Mouse (Mus musculus) kidney, embryonic 14.5 days (tissue): ENCODE data around the gene Mast3. TPM values are rescaled to one million over a fixed set of nuclear protein-coding genes. Genes with fewer than 3 reads are reported as not detected.
A peak's percentile ranks its signal among the peaks of the same experiment; 100 is the strongest.

Experiments
- ATAC-seq: fragments of 200-750 bp; cut with Nextera tagmentation; 2 replicates; pipeline ENCODE4 v1.8.0; 2017; ENCODE audit warnings: moderate number of reproducible peaks, mild to moderate bottlenecking, moderate TSS enrichment, moderate library complexity; ENCODE audit not compliant: low FRiP score, low TSS enrichment
- H3K27ac ChIP-seq: fragments of 300-500 bp; sonication (generic); 2 replicates; pipeline ENCODE4 v1.5.1; 2014; ENCODE audit warnings: low read depth, mild to moderate bottlenecking, low read length, moderate library complexity, mixed read lengths
- H3K27me3 ChIP-seq: fragments of 300-500 bp; sonication (generic); 2 replicates; pipeline ENCODE4 v1.6.1; 2014; ENCODE audit warnings: mild to moderate bottlenecking, low read length; ENCODE audit not compliant: control insufficient read depth, insufficient read depth
- H3K36me3 ChIP-seq: fragments of 300-500 bp; sonication (generic); 2 replicates; pipeline ENCODE4 v1.6.1; 2014; ENCODE audit warnings: low read length, mixed read lengths; ENCODE audit not compliant: control insufficient read depth, insufficient read depth
- H3K4me1 ChIP-seq: fragments of 300-500 bp; sonication (generic); 2 replicates; pipeline ENCODE4 v1.6.1; 2014; ENCODE audit warnings: low read length, mixed read lengths; ENCODE audit not compliant: control insufficient read depth, insufficient read depth
- H3K4me2 ChIP-seq: fragments of 300-500 bp; sonication (generic); replicated peaks from 2 replicates; pipeline ENCODE4 v1.6.1; 2014; ENCODE audit warnings: low read depth, mild to moderate bottlenecking, low read length
- H3K4me3 ChIP-seq: fragments of 300-500 bp; sonication (generic); 2 replicates; pipeline ENCODE4 v1.5.1; 2014; ENCODE audit warnings: mild to moderate bottlenecking, low read length
- H3K9ac ChIP-seq: fragments of 300-500 bp; sonication (generic); 2 replicates; pipeline ENCODE4 v1.6.1; 2014; ENCODE audit warnings: low read depth, mild to moderate bottlenecking, low read length, moderate library complexity
- H3K9me3 ChIP-seq: fragments of 300-500 bp; sonication (generic); 2 replicates; pipeline ENCODE4 v1.6.1; 2016; ENCODE audit warnings: low read length; ENCODE audit not compliant: control insufficient read depth
- WGBS: fragments of 180-500 bp; shearing (Covaris S2); extraction: QIAGEN DNeasy Blood & Tissue Kit; methylation state at CpG from one replicate; pipeline ENCODE4 v1.1.7; 2014; 5-methylcytosine and 5-hydroxymethylcytosine counted together
- polyA plus RNA-seq: library from polyadenylated mRNA; unstranded; fragments of >200 nt; fragmentation: Nextera tagmentation; extraction: Ambion mirVana; gene quantifications from 2 replicates; pipeline ENCODE4 v1.2.1, GENCODE M21; 2014

The Mast3 gene
- polyA plus RNA-seq, 1 experiment from 2014 or later: 17.2 TPM

GRCm38 (mm10) chr8:70765329-70765728 lies 39.5 kb downstream of the Mast3 start:
- Histone ChIP-seq H3K4me2 (peak overlapping the region; percentile 93), H3K27ac (no peak overlapping the region), H3K9me3 (no peaks in the 10 kb centered on the region), H3K4me1 (peaks cover 15% of the 10 kb centered on the region; the same call in 1 of the 2 replicates), H3K36me3 (peaks cover 35% of the 10 kb centered on the region), H3K4me3 (peak overlapping the region; percentile 53; the same call in 1 of the 2 replicates), H3K27me3 (no peaks in the 10 kb centered on the region), H3K9ac (no peak overlapping the region)
- no peak for ATAC-seq
- 81% methylated on average over 9 of the region's 9 CpGs for WGBS

- ATAC-seq: no peak
Measured at GRCm38 (mm10) chr8:70764676-70765075, 40.2 kb downstream of the Mast3 start.

GRCm38 (mm10) chr8:70764026-70764425 lies 40.8 kb downstream of the Mast3 start:
- ATAC-seq: no peak
- Histone ChIP-seq H3K36me3 (peaks cover 25% of the 10 kb centered on the region), H3K27me3 (no peaks in the 10 kb centered on the region), H3K27ac (no peak overlapping the region), H3K9ac (no peak overlapping the region), H3K4me2 (no peak overlapping the region), H3K4me3 (no peak overlapping the region), H3K9me3 (no peaks in the 10 kb centered on the region), H3K4me1 (peaks cover 28% of the 10 kb centered on the region)
- WGBS: 89% methylated on average over 8 of the region's 8 CpGs

More at GRCm38 (mm10) chr8:70764676-70765075, 40.2 kb downstream of the Mast3 start:
- H3K9me3 ChIP-seq: no peaks in the 10 kb centered on the region
- H3K27ac ChIP-seq: no peak overlapping the region; the same call in 1 of the 2 replicates
- H3K4me3 ChIP-seq: no peak overlapping the region
- 92% methylated on average over 13 of the region's 13 CpGs for WGBS
- no peak overlapping the region for H3K9ac ChIP-seq
- H3K36me3 ChIP-seq: peaks cover 28% of the 10 kb centered on the region
- H3K4me1 ChIP-seq: peaks cover 21% of the 10 kb centered on the region
- H3K27me3 ChIP-seq: no peaks in the 10 kb centered on the region
- H3K4me2 ChIP-seq: no peak overlapping the region

GRCm38 (mm10) chr8:70763354-70763753 lies 41.5 kb downstream of the Mast3 start:
- peaks cover 33% of the 10 kb centered on the region for H3K4me1 ChIP-seq
- no peak overlapping the region for H3K4me3 ChIP-seq
- no peaks in the 10 kb centered on the region for H3K9me3 ChIP-seq
- H3K27me3 ChIP-seq: no peaks in the 10 kb centered on the region
- peaks cover 18% of the 10 kb centered on the region for H3K36me3 ChIP-seq
- H3K27ac ChIP-seq: no peak overlapping the region
- 6% methylated on average over 3 of the region's 3 CpGs for WGBS
- no peak overlapping the region for H3K4me2 ChIP-seq
- no peak for ATAC-seq
- no peak overlapping the region for H3K9ac ChIP-seq

- 65% methylated on average over 1 of the region's 1 CpGs for WGBS
- Histone ChIP-seq H3K9me3 (no peaks in the 10 kb centered on the region), H3K4me1 (peaks cover 31% of the 10 kb centered on the region), H3K9ac (no peak overlapping the region), H3K36me3 (peaks cover 21% of the 10 kb centered on the region; the same call in 1 of the 2 replicates), H3K4me2 (no peak overlapping the region), H3K27ac (no peak overlapping the region), H3K4me3 (no peak overlapping the region), H3K27me3 (no peaks in the 10 kb centered on the region)
- no peak for ATAC-seq
Measured at GRCm38 (mm10) chr8:70762118-70762517, 42.7 kb downstream of the Mast3 start.

- peak within 1 kb of the TSS; percentile 99 for H3K4me2 ChIP-seq
- ATAC-seq: peak; percentile 95
- peaks cover 22% of the 10 kb centered on the region for H3K4me1 ChIP-seq
- WGBS: under 1% methylated on average over 55 of the region's 55 CpGs
- peak within 1 kb of the TSS; percentile 75 for H3K4me3 ChIP-seq
- H3K36me3 ChIP-seq: peaks cover 24% of the 10 kb centered on the region; the same call in 1 of the 2 replicates
- H3K27me3 ChIP-seq: no peaks in the 10 kb centered on the region
- H3K9ac ChIP-seq: peak within 1 kb of the TSS; percentile 83
- H3K27ac ChIP-seq: peak within 1 kb of the TSS; percentile 65; the same call in 1 of the 2 replicates
- no peaks in the 10 kb centered on the region for H3K9me3 ChIP-seq
Measured at GRCm38 (mm10) chr8:70760775-70761406, 44.0 kb downstream of the Mast3 start, which contains the start of gene Mpv17l2. Gene Mpv17l2 (minus strand): TSS chr8:70760946.

- Histone ChIP-seq H3K9ac (peak overlapping the region; percentile 83), H3K9me3 (no peaks in the 10 kb centered on the region), H3K36me3 (peaks cover 24% of the 10 kb centered on the region; the same call in 1 of the 2 replicates), H3K4me3 (peak overlapping the region; percentile 75), H3K4me1 (peaks cover 24% of the 10 kb centered on the region), H3K27me3 (no peaks in the 10 kb centered on the region), H3K27ac (peak overlapping the region; percentile 65; the same call in 1 of the 2 replicates), H3K4me2 (peak overlapping the region; percentile 99)
- WGBS: under 1% methylated on average over 21 of the region's 22 CpGs
- peak; percentile 14; the same call in 1 of the 2 replicates for ATAC-seq
Measured at GRCm38 (mm10) chr8:70760350-70760749, 44.5 kb downstream of the Mast3 start.

- Histone ChIP-seq H3K36me3 (peaks cover 18% of the 10 kb centered on the region; the same call in 1 of the 2 replicates), H3K9me3 (no peaks in the 10 kb centered on the region), H3K4me3 (no peak overlapping the region), H3K9ac (no peak overlapping the region), H3K27me3 (no peaks in the 10 kb centered on the region), H3K4me1 (peaks cover 27% of the 10 kb centered on the region), H3K27ac (no peak overlapping the region), H3K4me2 (no peak overlapping the region)
- no peak for ATAC-seq
- 64% methylated on average over 19 of the region's 19 CpGs for WGBS
Measured at GRCm38 (mm10) chr8:70758616-70759561, 46.0 kb downstream of the Mast3 start.
